Mouse (Mus musculus) myocyte (in vitro differentiated cells): Measurements from ENCODE around the gene Cacna1a.

Experiments
- CEBPB ChIP-seq: IDR thresholded peaks from 2 replicates; pipeline ENCODE4 v1.6.1; 2011; ENCODE audit warnings: mild to moderate bottlenecking, moderate library complexity; ENCODE audit not compliant: poor library complexity, insufficient read depth, severe bottlenecking
- E2F4 ChIP-seq: IDR thresholded peaks from one replicate; pipeline ENCODE4 v1.6.1; 2011; ENCODE audit warnings: mild to moderate bottlenecking, control low read depth, moderate library complexity; ENCODE audit not compliant: insufficient read depth
- MAX ChIP-seq: IDR thresholded peaks from one replicate; pipeline ENCODE4 v1.6.1; 2011; ENCODE audit warnings: low read depth, mild to moderate bottlenecking, control low read depth
- MYOD1 ChIP-seq, 3 experiments: IDR thresholded peaks; one replicate each; pipeline ENCODE4 v1.6.1; 2011; ENCODE audit warnings: control low read depth in 2 of 3, low read depth in 2 of 3, mild to moderate bottlenecking in 2 of 3, moderate library complexity in 1 of 3; ENCODE audit not compliant: insufficient read length in 2 of 3, control insufficient read depth in 1 of 3
- MYOG ChIP-seq, 3 experiments: IDR thresholded peaks; one replicate each; pipeline ENCODE4 v1.6.1; 2011; ENCODE audit warnings: control low read depth in 2 of 3, low read depth in 2 of 3, mild to moderate bottlenecking in 2 of 3; ENCODE audit not compliant: insufficient read length in 2 of 3, control insufficient read depth in 1 of 3, insufficient read depth in 1 of 3
- POLR2A ChIP-seq: IDR thresholded peaks from one replicate; pipeline ENCODE4 v1.6.1; 2011; ENCODE audit warnings: low read depth, mild to moderate bottlenecking, control low read depth, moderate library complexity; ENCODE audit not compliant: insufficient read length
- POLR2AphosphoS2 ChIP-seq: IDR thresholded peaks from one replicate; pipeline ENCODE4 v1.6.1; 2011; ENCODE audit warnings: low read depth, control low read depth; ENCODE audit not compliant: insufficient read length
- TCF12 ChIP-seq: IDR thresholded peaks from one replicate; pipeline ENCODE4 v1.6.1; 2011; ENCODE audit warnings: mild to moderate bottlenecking, control low read depth; ENCODE audit not compliant: poor library complexity, insufficient read depth, severe bottlenecking
- USF1 ChIP-seq: IDR thresholded peaks from one replicate; pipeline ENCODE4 v1.6.1; 2011; ENCODE audit warnings: low read depth, mild to moderate bottlenecking, control low read depth, moderate library complexity

DNA sequence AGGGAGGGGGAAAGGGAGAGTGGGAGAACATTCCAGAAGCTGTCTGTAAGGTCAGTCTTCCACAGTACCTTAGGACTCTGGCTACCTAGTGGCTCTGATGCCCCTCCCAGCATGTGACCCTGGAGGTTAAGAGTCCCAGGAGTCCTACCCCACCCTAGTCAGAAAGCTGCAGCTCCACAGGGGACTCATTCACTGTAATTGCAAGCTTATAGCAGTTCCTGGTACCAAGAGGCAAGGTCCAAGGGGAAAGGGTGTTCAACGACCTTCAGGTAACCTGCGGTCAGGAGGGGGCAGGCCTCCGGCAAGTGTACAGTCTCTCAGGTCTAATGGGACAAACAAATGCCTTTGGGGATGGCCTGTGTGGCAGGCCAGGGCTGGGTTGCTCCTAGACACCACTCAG is 262.0 kb downstream of the Cacna1a start:
- TF ChIP-seq MAX, result no peak
- TF ChIP-seq POLR2A, result no peak
- TF ChIP-seq CEBPB, result no peak
- no peak for TF ChIP-seq MYOD1 (IDR thresholded peaks at IDR 0.05; ENCODE audit: control insufficient read depth in 1 of 3, insufficient read length in 2 of 3, low read depth in 2 of 3)
- TF ChIP-seq E2F4, result no peak
- TF ChIP-seq USF1, result no peak
- no peak for TF ChIP-seq TCF12
- no peak for TF ChIP-seq MYOG (IDR thresholded peaks at IDR 0.05; ENCODE audit: control insufficient read depth in 1 of 3, insufficient read depth in 1 of 3, insufficient read length in 2 of 3, low read depth in 2 of 3)
- TF ChIP-seq POLR2AphosphoS2, result no peak
